Mouse (Mus musculus): ENCODE results near the gene Fhl3. TPM values are rescaled to one million over a fixed set of nuclear protein-coding genes. Genes with fewer than 3 reads are reported as not detected.
"Not testable (repeated sequence)": the region's sequence is repeated elsewhere in the genome, so short reads cannot be mapped to it uniquely, and the experiment has no call there.

Fhl3 gene
- polyA plus RNA-seq, 1 experiment, result 206 TPM

DNA sequence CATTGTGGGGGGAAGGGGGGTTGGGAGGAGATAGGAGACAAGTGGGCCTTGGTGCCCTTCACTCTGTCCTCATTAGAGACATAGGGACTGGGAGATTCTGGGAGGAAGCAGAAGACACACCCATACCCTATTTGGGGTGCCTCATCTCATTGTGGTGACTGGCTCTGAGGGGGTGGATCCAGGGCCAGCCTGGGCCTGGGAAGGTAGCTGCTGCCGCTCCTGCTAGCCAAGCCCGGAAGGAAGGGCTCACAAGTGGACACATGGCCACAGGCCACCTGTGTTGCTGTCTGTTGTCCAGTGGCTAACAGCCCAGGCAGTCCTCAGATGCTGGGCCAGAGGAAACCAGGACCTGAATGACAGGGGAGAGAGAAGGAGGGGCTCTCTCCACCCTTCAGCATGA, 2.9 kb downstream of the Fhl3 start:
- Histone ChIP-seq H3K27me3 (ENCODE audit: control insufficient read depth, insufficient read depth, insufficient read length) (no peaks in the 10 kb centered on the region), H3K79me3 (ENCODE audit: low read depth) (peaks cover 65% of the 10 kb centered on the region), H3K79me2 (ENCODE audit: control insufficient read depth, insufficient read depth) (peaks cover 76% of the 10 kb centered on the region), H3ac (ENCODE audit: control insufficient read depth, insufficient read length, low read depth) (peak overlapping the region; percentile 58), H3K4me3 (ENCODE audit: insufficient read depth, poor library complexity, severe bottlenecking) (peak overlapping the region; percentile 62), H3K36me3 (ENCODE audit: control insufficient read depth, insufficient read depth) (peaks cover 44% of the 10 kb centered on the region)
- TF ChIP-seq CEBPB (IDR thresholded peaks at IDR 0.05; ENCODE audit: low read depth) (no peak), USF1 (IDR thresholded peaks at IDR 0.05; ENCODE audit: low read depth) (no peak), MAX (IDR thresholded peaks at IDR 0.05) (peak; percentile 59), MYOG (IDR thresholded peaks at IDR 0.05; ENCODE audit: control insufficient read depth, extremely low read depth, insufficient read length) (no peak), MYOD1 (IDR thresholded peaks at IDR 0.05; ENCODE audit: control insufficient read depth, insufficient read length, low read depth) (peak; percentile 28), FOSL1 (IDR thresholded peaks at IDR 0.05; ENCODE audit: insufficient read depth, low read length, poor library complexity, severe bottlenecking) (no peak)

DNA sequence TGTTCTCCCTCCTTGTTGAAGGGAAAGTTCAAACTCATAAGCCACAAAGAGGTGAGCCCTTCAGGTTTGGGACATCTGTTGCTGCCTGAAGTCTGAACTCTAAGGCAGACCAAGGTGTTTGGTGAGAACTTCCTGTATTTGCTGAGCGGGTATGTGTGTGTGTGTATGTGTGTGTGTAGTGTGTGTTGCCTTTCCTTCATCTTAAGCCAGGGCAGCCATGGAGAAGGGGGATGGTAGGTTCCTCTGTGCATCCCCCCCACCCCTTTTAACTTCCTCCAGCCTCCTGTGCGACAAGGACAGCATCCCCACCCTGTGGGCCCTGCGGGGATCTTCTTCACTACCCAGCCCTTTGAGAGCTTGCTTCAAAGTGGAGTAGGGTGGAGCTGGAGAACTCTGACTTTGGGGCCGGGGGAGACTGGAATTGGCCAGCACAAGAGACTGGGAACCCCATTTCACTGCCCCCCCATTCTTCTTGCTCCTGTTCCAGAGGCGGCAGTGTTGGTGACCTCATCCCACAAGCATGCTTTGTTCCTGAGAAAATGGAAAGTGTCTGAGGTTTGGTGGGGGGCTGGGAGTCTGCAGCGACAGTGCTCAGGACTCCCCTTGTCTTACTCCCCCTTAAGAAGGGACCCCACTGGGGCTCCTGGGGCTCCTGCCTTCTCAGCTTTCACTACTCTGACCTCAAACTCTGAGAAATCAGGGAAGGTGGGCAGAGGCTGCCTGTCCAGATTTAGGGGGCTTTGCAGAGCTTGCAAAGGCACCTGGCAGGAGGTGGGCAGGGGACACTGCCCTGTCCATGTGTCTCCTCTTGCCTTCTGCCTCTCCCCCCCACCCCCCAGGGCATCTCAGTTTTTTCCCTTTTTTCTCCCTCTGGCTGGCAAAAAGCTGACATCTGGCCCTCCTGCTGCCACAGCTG, 3.6 kb downstream of the Fhl3 start:
- Histone ChIP-seq H3K27me3 (ENCODE audit: control insufficient read depth, insufficient read depth, insufficient read length) (no peaks in the 10 kb centered on the region), H3K4me3 (ENCODE audit: insufficient read depth, poor library complexity, severe bottlenecking) (peak overlapping the region; percentile 62), H3K79me2 (ENCODE audit: control insufficient read depth, insufficient read depth) (peaks cover 76% of the 10 kb centered on the region), H3ac (ENCODE audit: control insufficient read depth, insufficient read length, low read depth) (peak overlapping the region; percentile 58), H3K79me3 (ENCODE audit: low read depth) (peaks cover 65% of the 10 kb centered on the region), H3K36me3 (ENCODE audit: control insufficient read depth, insufficient read depth) (peaks cover 44% of the 10 kb centered on the region)
- TF ChIP-seq USF1 (IDR thresholded peaks at IDR 0.05; ENCODE audit: low read depth) (no peak), MAX (IDR thresholded peaks at IDR 0.05) (no peak), MYOG (IDR thresholded peaks at IDR 0.05; ENCODE audit: control insufficient read depth, extremely low read depth, insufficient read length) (no peak), FOSL1 (IDR thresholded peaks at IDR 0.05; ENCODE audit: insufficient read depth, low read length, poor library complexity, severe bottlenecking) (no peak), CTCF (IDR thresholded peaks at IDR 0.05; ENCODE audit: control insufficient read depth, insufficient read depth, insufficient read length) (no peak), MYOD1 (IDR thresholded peaks at IDR 0.05; ENCODE audit: control insufficient read depth, insufficient read length, low read depth) (no peak), CEBPB (IDR thresholded peaks at IDR 0.05; ENCODE audit: low read depth) (no peak)

DNA sequence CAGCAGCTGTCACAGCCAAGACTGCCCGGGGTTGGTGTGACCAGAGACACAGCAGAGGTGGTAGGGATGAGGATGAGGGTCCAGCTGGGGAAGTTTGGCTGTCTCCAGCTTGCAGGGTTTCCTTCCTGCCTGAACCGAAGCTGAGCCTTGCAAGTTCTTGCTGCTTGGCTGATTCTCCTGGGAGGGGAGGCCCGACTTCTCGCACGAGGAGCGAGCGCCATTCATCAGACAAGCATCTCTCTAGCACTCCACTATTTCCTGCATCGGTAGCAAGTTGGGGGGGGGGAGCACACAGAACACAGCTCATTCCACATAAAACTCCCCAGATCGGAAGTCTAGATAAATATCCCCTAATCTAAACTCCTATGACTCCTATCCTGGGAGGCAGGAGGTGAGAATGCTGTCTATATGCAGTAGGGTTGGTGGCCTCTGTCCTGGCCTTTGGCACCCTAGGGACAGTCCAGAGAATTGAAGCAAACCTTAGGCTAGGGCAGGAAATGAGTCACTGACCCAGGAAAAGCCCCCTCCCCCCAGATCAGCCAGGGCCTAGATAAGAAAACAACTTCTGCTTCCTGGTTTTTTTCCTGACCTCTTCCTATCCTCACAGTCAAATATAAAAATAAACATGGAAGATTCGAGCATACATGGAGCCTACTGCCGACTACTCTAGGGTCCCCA, 4.4 kb downstream of the Fhl3 start:
- H3K27me3 ChIP-seq (ENCODE audit: control insufficient read depth, insufficient read depth, insufficient read length), result no peaks in the 10 kb centered on the region
- peaks cover 65% of the 10 kb centered on the region for H3K79me3 ChIP-seq (ENCODE audit: low read depth)
- peak overlapping the region; percentile 58 for H3ac ChIP-seq (ENCODE audit: control insufficient read depth, insufficient read length, low read depth)
- H3K4me3 ChIP-seq (ENCODE audit: insufficient read depth, poor library complexity, severe bottlenecking), result peak overlapping the region; percentile 62
- TF ChIP-seq CTCF (IDR thresholded peaks at IDR 0.05; ENCODE audit: control insufficient read depth, insufficient read depth, insufficient read length), result no peak
- TF ChIP-seq MYOD1 (IDR thresholded peaks at IDR 0.05; ENCODE audit: control insufficient read depth, insufficient read length, low read depth), result peak; percentile 50
- TF ChIP-seq CEBPB (IDR thresholded peaks at IDR 0.05; ENCODE audit: low read depth), result no peak
- TF ChIP-seq MYOG (IDR thresholded peaks at IDR 0.05; ENCODE audit: control insufficient read depth, extremely low read depth, insufficient read length), result no peak
- no peak for TF ChIP-seq USF1 (IDR thresholded peaks at IDR 0.05; ENCODE audit: low read depth)
- peaks cover 76% of the 10 kb centered on the region for H3K79me2 ChIP-seq (ENCODE audit: control insufficient read depth, insufficient read depth)
- H3K36me3 ChIP-seq (ENCODE audit: control insufficient read depth, insufficient read depth), result peaks cover 44% of the 10 kb centered on the region

DNA sequence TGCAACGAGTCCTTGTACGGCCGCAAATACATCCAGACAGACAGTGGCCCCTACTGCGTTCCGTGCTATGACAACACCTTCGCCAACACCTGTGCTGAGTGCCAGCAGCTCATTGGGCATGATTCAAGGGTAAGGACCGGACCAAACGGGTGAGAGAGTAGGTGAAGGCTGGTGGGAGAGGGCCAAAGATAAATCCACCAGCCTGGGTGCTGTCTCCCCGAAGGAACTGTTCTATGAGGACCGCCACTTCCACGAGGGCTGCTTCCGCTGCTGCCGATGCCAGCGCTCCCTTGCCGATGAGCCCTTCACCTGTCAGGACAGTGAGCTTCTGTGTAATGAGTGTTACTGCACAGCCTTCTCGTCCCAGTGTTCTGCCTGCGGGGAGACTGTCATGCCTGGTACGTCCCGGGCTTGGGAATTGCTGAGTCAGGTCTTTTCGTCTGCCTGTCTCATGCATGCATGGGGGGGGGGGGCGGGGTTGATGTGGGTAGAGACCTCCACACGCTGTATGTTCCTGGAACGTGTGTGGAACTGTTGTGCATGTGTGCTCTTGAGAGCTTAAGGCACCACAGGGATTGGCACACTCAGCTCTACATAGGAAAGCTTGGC, 5.3 kb downstream of the Fhl3 start:
- TF ChIP-seq MAX (IDR thresholded peaks at IDR 0.05) (no peak), FOSL1 (IDR thresholded peaks at IDR 0.05; ENCODE audit: insufficient read depth, low read length, poor library complexity, severe bottlenecking) (no peak), MYOG (IDR thresholded peaks at IDR 0.05; ENCODE audit: control insufficient read depth, extremely low read depth, insufficient read length) (no peak), USF1 (IDR thresholded peaks at IDR 0.05; ENCODE audit: low read depth) (no peak), CEBPB (IDR thresholded peaks at IDR 0.05; ENCODE audit: low read depth) (no peak), MYOD1 (IDR thresholded peaks at IDR 0.05; ENCODE audit: control insufficient read depth, insufficient read length, low read depth) (no peak), CTCF (IDR thresholded peaks at IDR 0.05; ENCODE audit: control insufficient read depth, insufficient read depth, insufficient read length) (no peak)
- Histone ChIP-seq H3K36me3 (ENCODE audit: control insufficient read depth, insufficient read depth) (peaks cover 44% of the 10 kb centered on the region), H3ac (ENCODE audit: control insufficient read depth, insufficient read length, low read depth) (peak overlapping the region; percentile 43), H3K27me3 (ENCODE audit: control insufficient read depth, insufficient read depth, insufficient read length) (no peaks in the 10 kb centered on the region), H3K79me3 (ENCODE audit: low read depth) (peaks cover 63% of the 10 kb centered on the region), H3K79me2 (ENCODE audit: control insufficient read depth, insufficient read depth) (peaks cover 73% of the 10 kb centered on the region), H3K4me3 (ENCODE audit: insufficient read depth, poor library complexity, severe bottlenecking) (peak overlapping the region; percentile 62)

DNA sequence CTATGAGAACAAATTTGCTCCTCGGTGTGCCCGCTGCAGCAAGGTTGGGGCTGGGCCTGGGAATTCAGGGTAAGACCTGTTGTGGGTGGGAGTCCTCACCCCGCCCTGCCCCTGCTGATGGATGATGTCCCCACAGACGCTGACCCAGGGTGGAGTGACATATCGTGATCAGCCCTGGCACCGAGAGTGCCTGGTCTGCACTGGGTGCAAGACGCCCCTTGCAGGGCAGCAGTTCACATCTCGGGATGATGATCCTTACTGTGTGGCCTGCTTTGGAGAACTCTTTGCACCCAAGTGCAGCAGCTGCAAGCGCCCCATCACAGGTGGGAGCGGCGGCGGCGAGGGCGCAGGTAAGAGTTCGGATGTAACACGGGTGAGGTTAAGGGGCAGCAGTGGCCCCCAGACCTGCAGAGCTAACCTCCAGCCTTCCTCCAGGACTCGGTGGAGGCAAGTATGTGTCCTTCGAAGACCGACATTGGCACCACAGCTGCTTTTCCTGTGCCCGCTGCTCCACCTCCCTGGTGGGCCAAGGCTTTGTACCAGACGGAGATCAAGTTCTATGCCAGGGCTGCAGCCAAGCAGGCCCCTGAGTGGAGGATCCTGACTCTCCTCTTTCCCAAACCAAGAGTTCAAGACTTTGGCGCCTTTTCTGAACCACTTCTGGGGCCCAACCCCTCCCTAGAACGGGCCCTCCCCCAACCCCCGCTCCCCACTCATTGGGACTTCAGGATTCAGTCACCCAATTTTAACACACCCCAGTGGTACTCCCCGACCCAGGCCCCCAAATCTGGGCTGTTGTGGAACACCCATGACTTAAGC, 7.1 kb downstream of the Fhl3 start:
- H3K4me3 ChIP-seq (ENCODE audit: insufficient read depth, poor library complexity, severe bottlenecking); H3K27me3 ChIP-seq (ENCODE audit: control insufficient read depth, insufficient read depth, insufficient read length): not testable (repeated sequence)
- H3K79me3 ChIP-seq (ENCODE audit: low read depth), result peaks cover 46% of the 10 kb centered on the region

DNA sequence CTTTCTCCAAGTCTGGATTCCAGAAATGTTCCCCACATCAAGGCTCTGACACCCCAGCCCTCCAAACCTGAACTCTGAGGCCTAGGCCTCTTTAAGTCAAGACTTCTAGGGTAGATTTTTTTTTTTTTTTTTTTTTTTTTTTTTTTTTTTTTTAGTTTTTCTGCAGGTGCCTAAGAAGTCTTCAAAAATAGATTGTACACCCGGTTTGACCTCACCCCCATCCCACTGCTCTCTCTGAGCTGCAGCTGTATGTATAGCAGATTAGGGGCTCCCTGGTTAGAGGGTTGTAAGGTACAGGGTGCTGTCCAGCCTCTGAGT, 7.7 kb downstream of the Fhl3 start:
- Histone ChIP-seq H3K36me3 (ENCODE audit: control insufficient read depth, insufficient read depth) (peaks cover 44% of the 10 kb centered on the region), H3K79me3 (ENCODE audit: low read depth) (peaks cover 40% of the 10 kb centered on the region), H3K79me2 (ENCODE audit: control insufficient read depth, insufficient read depth) (peaks cover 49% of the 10 kb centered on the region)
- H3K4me3 ChIP-seq (ENCODE audit: insufficient read depth, poor library complexity, severe bottlenecking); H3K27me3 ChIP-seq (ENCODE audit: control insufficient read depth, insufficient read depth, insufficient read length); H3ac ChIP-seq (ENCODE audit: control insufficient read depth, insufficient read length, low read depth): not testable (repeated sequence)

More for the DNA sequence above, 7.1 kb downstream of the Fhl3 start:
- H3K36me3 ChIP-seq (ENCODE audit: control insufficient read depth, insufficient read depth), result peaks cover 44% of the 10 kb centered on the region
- peaks cover 54% of the 10 kb centered on the region for H3K79me2 ChIP-seq (ENCODE audit: control insufficient read depth, insufficient read depth)
- peak overlapping the region; percentile 42 for H3ac ChIP-seq (ENCODE audit: control insufficient read depth, insufficient read length, low read depth)

Measured in C2C12 (cell line).